ENCODE assay signal across 25 mouse cellular contexts in genomic region chr6:149092406-149092805, GRCm38 (mm10). TPM values are rescaled to one million over a fixed set of nuclear protein-coding genes. Genes with fewer than 3 reads are reported as not detected.
"Had no signal": no experiment of that assay in that cellular context is flagged by ENCODE, and none has a peak within 500 bp of the region (broad histone marks: within the 10 kb centered on the region; RNA-seq: fewer than 3 reads in every experiment).

No protein-coding gene starts in this region.

- H3K4me2 ChIP-seq: liver, embryonic 12.5 days; lung, embryonic 14.5 days; midbrain, embryonic 12.5 days; neural tube, embryonic 13.5 days; neural tube, embryonic 15.5 days had no signal

- H3K9ac ChIP-seq: liver, embryonic 12.5 days; liver, embryonic 14.5 days; lung, embryonic 14.5 days; midbrain, embryonic 12.5 days; neural tube, embryonic 13.5 days; neural tube, embryonic 15.5 days had no signal

- H3K9me3 ChIP-seq: liver, embryonic 12.5 days; midbrain, embryonic 10.5 days; midbrain, embryonic 12.5 days; neural tube, embryonic 13.5 days; neural tube, embryonic 15.5 days had no signal

- H3K27me3 ChIP-seq: liver, embryonic 12.5 days; midbrain, embryonic 12.5 days; neural tube, embryonic 13.5 days; neural tube, embryonic 15.5 days had no signal

- H3K27ac ChIP-seq: liver, embryonic 12.5 days; liver, embryonic 14.5 days; midbrain, embryonic 10.5 days; midbrain, embryonic 12.5 days; neural tube, embryonic 13.5 days; neural tube, embryonic 15.5 days had no signal

- DNase-seq: lung, adult 18-20 months; lung, embryonic 14.5 days; lung, postnatal 10 days; lung, postnatal 4 days; midbrain, embryonic 14.5 days; right cerebral cortex, postnatal 14 days; thymus, adult 18-20 months; thymus, postnatal 14 days; thymus, postnatal 36 days had no signal

- H3K36me3 ChIP-seq: liver, embryonic 12.5 days; midbrain, embryonic 12.5 days; neural tube, embryonic 13.5 days; neural tube, embryonic 15.5 days had no signal

- H3K4me1 ChIP-seq: midbrain, embryonic 10.5 days; midbrain, embryonic 12.5 days had no signal

- H3K4me3 ChIP-seq: liver, embryonic 12.5 days; midbrain, embryonic 10.5 days; midbrain, embryonic 12.5 days; myocyte; neural tube, embryonic 13.5 days; neural tube, embryonic 15.5 days had no signal

RNA-seq across cellular contexts. Expression of gene Gm10203, which starts 37.6 kb away (rescaled TPM):
- total RNA-seq: megakaryocyte, adult 5-6 weeks; megakaryocyte-erythroid progenitor cell, adult 5-6 weeks had no signal
- polyA plus RNA-seq: liver, embryonic 12.5 days; liver, embryonic 14.5 days; liver, embryonic 16.5 days; lung, embryonic 14.5 days; lung, embryonic 16.5 days; midbrain, embryonic 10.5 days; midbrain, embryonic 12.5 days; midbrain, embryonic 14.5 days; midbrain, embryonic 16.5 days; myocyte; neural tube, embryonic 11.5 days; neural tube, embryonic 13.5 days; neural tube, embryonic 15.5 days; stomach, embryonic 14.5 days; stomach, embryonic 16.5 days; thymus, postnatal 0 days had no signal
